Mouse (Mus musculus): ENCODE measurements at regions not wholly inside any gene's neighbourhood (a gene's known extent, or its start where the extent isn't known, plus 50 kb on each side); places are given as distances from the start of the nearest gene placed in this dataset.

GRCm38 (mm10) chr9:26604552-26604951, 129.0 kb upstream of the B3gat1 start:
- H3K4me2 ChIP-seq: no peak overlapping the region
- H3K4me3 ChIP-seq: no peak overlapping the region
- H3K27ac ChIP-seq: no peak overlapping the region
- H3K27me3 ChIP-seq: no peaks in the 10 kb centered on the region
- H3K9me3 ChIP-seq: no peaks in the 10 kb centered on the region
- no peak overlapping the region for H3K9ac ChIP-seq
- ATAC-seq (ENCODE audit: borderline replicate concordance, extremely low read depth, low FRiP score, low TSS enrichment): no peak
- no peaks in the 10 kb centered on the region for H3K4me1 ChIP-seq
- H3K36me3 ChIP-seq: no peaks in the 10 kb centered on the region
- 70% methylated on average over 3 of the region's 3 CpGs for WGBS

GRCm38 (mm10) chr9:26611711-26612437, 121.7 kb upstream of the B3gat1 start:
- Histone ChIP-seq H3K9ac (no peak overlapping the region), H3K36me3 (no peaks in the 10 kb centered on the region), H3K4me3 (no peak overlapping the region), H3K9me3 (no peaks in the 10 kb centered on the region), H3K4me2 (no peak overlapping the region), H3K4me1 (no peaks in the 10 kb centered on the region), H3K27ac (no peak overlapping the region), H3K27me3 (no peaks in the 10 kb centered on the region)
- no peak for ATAC-seq (ENCODE audit: borderline replicate concordance, extremely low read depth, low FRiP score, low TSS enrichment)
- WGBS: 47% methylated on average over 6 of the region's 6 CpGs

- Histone ChIP-seq H3K27ac (no peak overlapping the region), H3K4me1 (no peaks in the 10 kb centered on the region), H3K9ac (no peak overlapping the region), H3K9me3 (no peaks in the 10 kb centered on the region), H3K4me2 (no peak overlapping the region), H3K36me3 (no peaks in the 10 kb centered on the region), H3K27me3 (no peaks in the 10 kb centered on the region), H3K4me3 (no peak overlapping the region)
- 58% methylated on average over 1 of the region's 1 CpGs for WGBS
- no peak for ATAC-seq (ENCODE audit: borderline replicate concordance, extremely low read depth, low FRiP score, low TSS enrichment)
Observed at GRCm38 (mm10) chr9:26622840-26623448, 110.6 kb upstream of the B3gat1 start.

GRCm38 (mm10) chr9:26625171-26625937, 108.2 kb upstream of the B3gat1 start:
- H3K4me1 ChIP-seq: no peaks in the 10 kb centered on the region
- H3K9me3 ChIP-seq: no peaks in the 10 kb centered on the region
- no peak overlapping the region for H3K9ac ChIP-seq
- H3K36me3 ChIP-seq: no peaks in the 10 kb centered on the region
- ATAC-seq (ENCODE audit: borderline replicate concordance, extremely low read depth, low FRiP score, low TSS enrichment): no peak
- no peak overlapping the region for H3K4me3 ChIP-seq
- H3K27ac ChIP-seq: no peak overlapping the region
- no peaks in the 10 kb centered on the region for H3K27me3 ChIP-seq
- 81% methylated on average over 2 of the region's 2 CpGs for WGBS
- H3K4me2 ChIP-seq: no peak overlapping the region

DNA sequence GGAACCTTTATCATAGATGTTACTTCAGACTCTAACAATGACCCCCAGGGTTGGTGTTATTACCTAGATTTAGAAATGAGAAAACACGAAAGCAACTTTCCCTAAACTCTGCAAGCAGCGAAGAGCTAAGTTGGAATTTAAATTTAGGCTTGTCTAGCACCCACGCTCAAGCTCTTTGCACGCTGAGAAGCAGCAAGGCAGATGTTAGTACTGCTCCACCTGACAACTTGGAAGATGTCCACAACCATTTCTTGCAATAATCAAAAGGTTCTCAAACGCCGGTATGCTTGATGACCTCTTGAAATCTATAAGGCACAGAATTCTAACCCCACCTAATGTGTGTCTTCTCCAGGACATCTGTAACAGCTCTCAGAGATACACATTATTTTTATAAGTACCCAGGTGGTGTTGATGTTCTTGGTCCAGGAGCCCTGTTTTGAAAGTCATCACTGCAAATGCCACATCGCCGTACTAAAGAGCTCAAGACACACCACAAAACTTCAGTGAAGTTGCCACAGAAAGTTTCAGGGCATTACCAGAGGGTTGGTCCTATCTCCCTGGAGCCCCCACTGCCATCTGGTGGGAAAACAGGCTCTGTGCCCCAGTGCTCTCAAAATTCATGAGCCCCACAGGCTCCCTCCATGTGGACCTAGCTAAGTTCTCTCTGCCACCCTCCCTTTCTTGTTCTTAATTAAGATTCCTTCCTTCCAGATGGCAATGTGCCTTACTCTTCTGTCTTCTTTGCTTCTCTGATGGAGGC, 100.5 kb upstream of the B3gat1 start:
- H3K4me2 ChIP-seq: no peak overlapping the region
- H3K27ac ChIP-seq: no peak overlapping the region
- H3K27me3 ChIP-seq: no peaks in the 10 kb centered on the region
- H3K9me3 ChIP-seq: no peaks in the 10 kb centered on the region
- no peak overlapping the region for H3K4me3 ChIP-seq
- WGBS: 86% methylated on average over 8 of the region's 8 CpGs
- no peaks in the 10 kb centered on the region for H3K36me3 ChIP-seq
- no peak overlapping the region for H3K9ac ChIP-seq
- no peak for ATAC-seq (ENCODE audit: borderline replicate concordance, extremely low read depth, low FRiP score, low TSS enrichment)
- no peaks in the 10 kb centered on the region for H3K4me1 ChIP-seq

- H3K4me1 ChIP-seq: no peaks in the 10 kb centered on the region
- no peak overlapping the region for H3K9ac ChIP-seq
- ATAC-seq (ENCODE audit: borderline replicate concordance, extremely low read depth, low FRiP score, low TSS enrichment): no peak
- no peaks in the 10 kb centered on the region for H3K27me3 ChIP-seq
- H3K27ac ChIP-seq: no peak overlapping the region
- H3K9me3 ChIP-seq: no peaks in the 10 kb centered on the region
- no peak overlapping the region for H3K4me2 ChIP-seq
- no peak overlapping the region for H3K4me3 ChIP-seq
- no peaks in the 10 kb centered on the region for H3K36me3 ChIP-seq
Observed at GRCm38 (mm10) chr9:26635211-26635610, 98.3 kb upstream of the B3gat1 start.

GRCm38 (mm10) chr9:26638586-26638985, 94.9 kb upstream of the B3gat1 start:
- Histone ChIP-seq H3K4me3 (no peak overlapping the region), H3K4me1 (no peaks in the 10 kb centered on the region), H3K27me3 (no peaks in the 10 kb centered on the region), H3K36me3 (no peaks in the 10 kb centered on the region), H3K9me3 (no peaks in the 10 kb centered on the region), H3K27ac (no peak overlapping the region), H3K9ac (no peak overlapping the region), H3K4me2 (no peak overlapping the region)
- ATAC-seq (ENCODE audit: borderline replicate concordance, extremely low read depth, low FRiP score, low TSS enrichment): no peak
- WGBS: 63% methylated on average over 2 of the region's 2 CpGs

DNA sequence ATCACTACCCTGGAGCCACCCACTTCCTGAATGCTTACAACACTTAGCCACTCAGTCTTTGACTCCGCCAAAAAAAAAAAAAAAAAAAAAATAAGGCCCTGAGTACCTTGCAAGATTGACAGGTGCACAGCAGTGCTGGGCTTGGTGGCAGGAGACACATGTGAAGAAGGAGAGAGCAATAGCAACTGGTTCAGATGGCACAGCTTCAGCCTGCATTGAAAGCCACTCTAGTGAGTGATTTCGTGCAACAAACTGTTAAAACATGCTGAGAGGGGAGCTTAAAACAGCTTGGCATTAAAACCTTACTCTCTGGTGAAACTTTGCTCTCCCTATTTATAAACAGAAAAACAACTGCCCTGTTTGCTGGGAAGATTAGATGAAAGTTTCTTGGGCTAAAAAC, 91.2 kb upstream of the B3gat1 start:
- 74% methylated on average over 2 of the region's 2 CpGs for WGBS
- H3K9ac ChIP-seq: no peak overlapping the region
- H3K4me3 ChIP-seq: no peak overlapping the region
- H3K9me3 ChIP-seq: no peaks in the 10 kb centered on the region
- H3K27me3 ChIP-seq: no peaks in the 10 kb centered on the region
- H3K27ac ChIP-seq: no peak overlapping the region
- no peak overlapping the region for H3K4me2 ChIP-seq
- no peaks in the 10 kb centered on the region for H3K36me3 ChIP-seq
- ATAC-seq (ENCODE audit: borderline replicate concordance, extremely low read depth, low FRiP score, low TSS enrichment): no peak
- H3K4me1 ChIP-seq: no peaks in the 10 kb centered on the region

DNA sequence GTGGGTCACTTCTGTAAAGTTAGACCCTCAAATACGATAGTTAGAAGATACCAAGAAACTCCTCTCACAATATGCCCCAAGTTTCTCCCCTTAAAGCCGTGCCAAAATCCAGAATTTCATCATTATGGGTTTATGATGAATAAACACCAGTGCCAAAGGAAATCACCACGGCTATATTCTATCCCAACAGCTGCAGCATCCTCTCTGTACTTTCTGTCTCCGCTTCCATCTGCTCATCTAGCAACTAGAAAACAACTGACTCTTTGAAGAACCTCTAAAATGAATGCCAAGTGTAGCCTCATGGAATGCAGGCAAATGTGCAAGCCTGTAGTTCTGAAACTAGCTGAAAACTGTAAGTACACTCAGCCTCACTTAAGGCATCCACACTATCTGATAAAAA, 90.7 kb upstream of the B3gat1 start:
- Histone ChIP-seq H3K4me2 (no peak overlapping the region), H3K9ac (no peak overlapping the region), H3K9me3 (no peaks in the 10 kb centered on the region), H3K4me3 (no peak overlapping the region), H3K4me1 (no peaks in the 10 kb centered on the region), H3K27ac (no peak overlapping the region), H3K36me3 (no peaks in the 10 kb centered on the region), H3K27me3 (no peaks in the 10 kb centered on the region)
- no peak for ATAC-seq (ENCODE audit: borderline replicate concordance, extremely low read depth, low FRiP score, low TSS enrichment)
- WGBS: 72% methylated on average over 4 of the region's 4 CpGs

GRCm38 (mm10) chr9:26649506-26649905, 84.0 kb upstream of the B3gat1 start:
- no peaks in the 10 kb centered on the region for H3K27me3 ChIP-seq
- no peak overlapping the region for H3K27ac ChIP-seq
- H3K9me3 ChIP-seq: no peaks in the 10 kb centered on the region
- WGBS: 77% methylated on average over 7 of the region's 7 CpGs
- H3K4me2 ChIP-seq: no peak overlapping the region
- H3K4me1 ChIP-seq: no peaks in the 10 kb centered on the region
- H3K36me3 ChIP-seq: no peaks in the 10 kb centered on the region
- H3K9ac ChIP-seq: no peak overlapping the region
- ATAC-seq (ENCODE audit: borderline replicate concordance, extremely low read depth, low FRiP score, low TSS enrichment): no peak
- no peak overlapping the region for H3K4me3 ChIP-seq

DNA sequence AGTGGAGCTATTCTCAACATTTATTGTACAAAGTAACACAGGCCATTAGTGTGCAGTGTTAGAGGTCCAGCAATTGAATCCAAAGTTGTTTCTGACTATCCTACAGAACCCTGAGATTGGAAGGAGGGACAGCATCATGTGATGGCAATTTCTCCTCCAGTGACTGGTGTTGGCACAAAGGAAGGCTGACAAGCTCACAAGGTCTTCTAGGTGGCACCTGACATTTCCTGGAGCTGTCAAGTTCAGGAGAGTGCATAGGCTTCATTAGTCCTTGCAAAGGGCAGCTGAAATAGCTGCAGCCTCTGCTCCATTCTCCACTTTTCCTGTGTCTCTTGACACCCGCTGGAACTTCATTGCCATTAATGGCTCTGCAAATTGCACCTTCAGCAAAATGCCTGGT, 80.6 kb upstream of the B3gat1 start:
- Histone ChIP-seq H3K9ac (no peak overlapping the region), H3K4me3 (no peak overlapping the region), H3K27me3 (no peaks in the 10 kb centered on the region), H3K4me2 (no peak overlapping the region), H3K36me3 (no peaks in the 10 kb centered on the region), H3K9me3 (no peaks in the 10 kb centered on the region), H3K4me1 (no peaks in the 10 kb centered on the region), H3K27ac (no peak overlapping the region)
- no peak for ATAC-seq (ENCODE audit: borderline replicate concordance, extremely low read depth, low FRiP score, low TSS enrichment)
- WGBS: 78% methylated on average over 1 of the region's 1 CpGs

GRCm38 (mm10) chr9:26659366-26659765, 74.2 kb upstream of the B3gat1 start:
- H3K36me3 ChIP-seq: no peaks in the 10 kb centered on the region
- no peaks in the 10 kb centered on the region for H3K4me1 ChIP-seq
- no peak overlapping the region for H3K9ac ChIP-seq
- no peaks in the 10 kb centered on the region for H3K9me3 ChIP-seq
- H3K4me2 ChIP-seq: no peak overlapping the region
- 45% methylated on average over 2 of the region's 2 CpGs for WGBS
- no peaks in the 10 kb centered on the region for H3K27me3 ChIP-seq
- no peak overlapping the region for H3K4me3 ChIP-seq
- ATAC-seq (ENCODE audit: borderline replicate concordance, extremely low read depth, low FRiP score, low TSS enrichment): no peak
- H3K27ac ChIP-seq: no peak overlapping the region

Measured in lung, embryonic 15.5 days (tissue).